Mouse (Mus musculus): ENCODE measurements around the gene Msx3. TPM values are rescaled to one million over a fixed set of nuclear protein-coding genes. Genes with fewer than 3 reads are reported as not detected.
A peak's percentile ranks its signal among the peaks of the same experiment; 100 is the strongest.

Gene Msx3
- polyA plus RNA-seq (2014; fragmentation: Nextera tagmentation; extraction: Ambion mirVana) = 6.6 and 8.1 TPM in 2 replicates

- Histone ChIP-seq H3K9ac (replicated peaks; ENCODE audit: low read depth, low read length) (peak within 1 kb of the TSS; percentile 32), H3K4me3 (ENCODE audit: low read depth, low read length) (peak within 1 kb of the TSS; percentile 51), H3K36me3 (ENCODE audit: control insufficient read depth, insufficient read depth, low read length) (no peaks in the 10 kb centered on the region), H3K9me3 (ENCODE audit: control insufficient read depth, low read length) (no peaks in the 10 kb centered on the region), H3K27me3 (ENCODE audit: control insufficient read depth, insufficient read depth, low read length) (peaks cover 19% of the 10 kb centered on the region), H3K4me1 (ENCODE audit: control insufficient read depth, insufficient read depth, low read length) (peaks cover 13% of the 10 kb centered on the region), H3K27ac (ENCODE audit: low read depth, low read length) (no peak within 1 kb of the TSS), H3K4me2 (ENCODE audit: low read depth, low read length) (peak within 1 kb of the TSS; percentile 58)
- under 1% methylated on average over 56 of the region's 56 CpGs for WGBS
- ATAC-seq (ENCODE audit: low read depth) = peak; percentile 60; the same call in 1 of the 2 replicates
These were observed at the start of gene Msx3 for GRCm38 (mm10) chr7:140048361-140049114. Gene Msx3 (minus strand): TSS chr7:140049089.

GRCm38 (mm10) chr7:140098466-140098865 lies 49.6 kb upstream of the Msx3 start:
- H3K9me3 ChIP-seq (ENCODE audit: control insufficient read depth, low read length) = no peaks in the 10 kb centered on the region
- H3K9ac ChIP-seq (replicated peaks; ENCODE audit: low read depth, low read length) = no peak overlapping the region
- H3K4me3 ChIP-seq (ENCODE audit: low read depth, low read length) = no peak overlapping the region
- H3K27me3 ChIP-seq (ENCODE audit: control insufficient read depth, insufficient read depth, low read length) = no peaks in the 10 kb centered on the region
- ATAC-seq (ENCODE audit: low read depth) = no peak
- 100% methylated on average over 1 of the region's 1 CpGs for WGBS
- H3K4me2 ChIP-seq (ENCODE audit: low read depth, low read length) = no peak overlapping the region
- no peaks in the 10 kb centered on the region for H3K36me3 ChIP-seq (ENCODE audit: control insufficient read depth, insufficient read depth, low read length)
- no peaks in the 10 kb centered on the region for H3K4me1 ChIP-seq (ENCODE audit: control insufficient read depth, insufficient read depth, low read length)
- no peak overlapping the region for H3K27ac ChIP-seq (ENCODE audit: low read depth, low read length)

DNA sequence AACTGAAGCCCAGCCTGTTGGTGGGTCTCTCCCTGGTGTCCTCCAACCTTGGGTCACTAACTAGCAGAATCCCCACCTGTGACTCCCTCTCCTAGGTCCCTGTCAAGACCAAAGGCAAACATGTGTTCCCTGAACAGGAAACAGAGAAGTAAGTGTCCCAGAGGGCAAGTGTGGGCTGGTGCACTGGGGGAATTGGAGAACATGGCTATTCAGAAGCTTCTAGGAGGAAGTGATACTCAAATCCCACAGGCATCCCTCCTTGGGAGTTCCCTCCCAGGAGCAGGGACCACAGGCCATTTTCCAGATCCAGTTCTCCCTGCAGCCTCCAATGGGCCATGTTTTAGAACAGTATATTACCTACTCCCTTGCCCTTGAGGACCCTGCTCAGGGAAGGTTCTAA lies 47.2 kb upstream of the Msx3 start:
- H3K27me3 ChIP-seq (ENCODE audit: control insufficient read depth, insufficient read depth, low read length) = no peaks in the 10 kb centered on the region
- no peak overlapping the region for H3K4me3 ChIP-seq (ENCODE audit: low read depth, low read length)
- no peaks in the 10 kb centered on the region for H3K36me3 ChIP-seq (ENCODE audit: control insufficient read depth, insufficient read depth, low read length)
- H3K4me1 ChIP-seq (ENCODE audit: control insufficient read depth, insufficient read depth, low read length) = no peaks in the 10 kb centered on the region
- H3K9ac ChIP-seq (replicated peaks; ENCODE audit: low read depth, low read length) = no peak overlapping the region
- no peak overlapping the region for H3K27ac ChIP-seq (ENCODE audit: low read depth, low read length)
- H3K9me3 ChIP-seq (ENCODE audit: control insufficient read depth, low read length) = no peaks in the 10 kb centered on the region
- H3K4me2 ChIP-seq (ENCODE audit: low read depth, low read length) = no peak overlapping the region
- no peak for ATAC-seq (ENCODE audit: low read depth)

- Histone ChIP-seq H3K4me3 (ENCODE audit: low read depth, low read length) (no peak overlapping the region), H3K27me3 (ENCODE audit: control insufficient read depth, insufficient read depth, low read length) (no peaks in the 10 kb centered on the region), H3K9ac (replicated peaks; ENCODE audit: low read depth, low read length) (no peak overlapping the region), H3K36me3 (ENCODE audit: control insufficient read depth, insufficient read depth, low read length) (no peaks in the 10 kb centered on the region), H3K4me2 (ENCODE audit: low read depth, low read length) (no peak overlapping the region), H3K27ac (ENCODE audit: low read depth, low read length) (no peak overlapping the region), H3K4me1 (ENCODE audit: control insufficient read depth, insufficient read depth, low read length) (no peaks in the 10 kb centered on the region), H3K9me3 (ENCODE audit: control insufficient read depth, low read length) (no peaks in the 10 kb centered on the region)
- no peak for ATAC-seq (ENCODE audit: low read depth)
- WGBS = 52% methylated on average over 1 of the region's 1 CpGs
These were observed 46.7 kb upstream of the Msx3 start for GRCm38 (mm10) chr7:140095556-140095955.

DNA sequence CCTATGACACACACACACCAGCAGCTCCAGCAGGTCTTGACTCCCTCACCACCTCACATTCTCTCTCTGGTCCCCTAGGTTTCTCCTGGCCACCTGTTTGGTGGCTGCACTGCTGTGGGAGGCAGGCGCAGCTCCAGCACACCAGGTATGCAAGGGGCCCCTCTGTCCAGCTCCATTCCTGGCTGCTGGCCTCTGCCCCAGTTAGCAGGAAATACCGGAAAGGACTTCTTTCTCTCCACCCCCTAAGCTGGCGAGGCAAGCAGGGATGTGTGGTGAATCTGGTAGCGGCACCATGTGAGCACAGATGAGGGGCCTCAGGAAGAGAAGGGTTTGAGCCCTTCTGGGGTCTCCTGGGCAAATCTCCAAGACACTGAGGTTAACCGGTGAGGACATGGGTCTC lies 46.1 kb upstream of the Msx3 start:
- ATAC-seq (ENCODE audit: low read depth) = no peak
- Histone ChIP-seq H3K9me3 (ENCODE audit: control insufficient read depth, low read length) (no peaks in the 10 kb centered on the region), H3K4me3 (ENCODE audit: low read depth, low read length) (no peak overlapping the region), H3K4me2 (ENCODE audit: low read depth, low read length) (no peak overlapping the region), H3K27me3 (ENCODE audit: control insufficient read depth, insufficient read depth, low read length) (no peaks in the 10 kb centered on the region), H3K4me1 (ENCODE audit: control insufficient read depth, insufficient read depth, low read length) (no peaks in the 10 kb centered on the region), H3K9ac (replicated peaks; ENCODE audit: low read depth, low read length) (no peak overlapping the region), H3K27ac (ENCODE audit: low read depth, low read length) (no peak overlapping the region), H3K36me3 (ENCODE audit: control insufficient read depth, insufficient read depth, low read length) (no peaks in the 10 kb centered on the region)
- 77% methylated on average over 5 of the region's 5 CpGs for WGBS

DNA sequence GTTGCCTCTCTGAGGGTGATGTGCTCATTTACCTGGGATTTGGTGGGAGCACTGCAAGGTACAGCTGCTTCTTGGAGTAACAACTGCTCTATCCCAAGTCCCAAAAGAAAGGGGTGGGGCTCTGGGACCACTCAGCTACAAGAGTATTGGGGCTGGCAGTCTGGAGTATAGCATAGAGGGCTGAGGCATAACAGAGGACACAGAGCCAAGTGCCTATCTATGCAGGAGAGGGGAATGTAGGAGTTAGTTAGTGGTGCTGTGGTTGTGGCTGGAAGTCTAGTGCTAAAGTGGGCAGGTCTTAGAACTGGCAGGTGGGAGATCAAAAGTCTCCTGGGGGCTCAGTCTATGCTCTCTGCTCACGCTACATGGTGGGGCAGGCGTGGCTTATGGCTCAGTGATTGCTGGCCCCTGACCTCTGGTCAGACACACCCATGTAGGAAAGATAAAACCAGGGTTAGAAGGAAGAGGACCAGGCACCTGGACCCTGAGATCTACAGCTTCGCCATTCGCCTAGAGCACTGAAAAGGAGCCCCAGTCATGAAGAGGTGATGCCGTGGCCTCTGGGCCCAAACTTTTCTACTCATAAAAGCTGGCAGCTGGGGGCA lies 44.1 kb upstream of the Msx3 start, which contains the start of gene Prap1:
Gene Prap1, plus strand, starts transcription at position 472 of the 605 bp plus-strand sequence.
- Histone ChIP-seq H3K4me2 (ENCODE audit: low read depth, low read length) (no peak within 1 kb of the TSS), H3K9me3 (ENCODE audit: control insufficient read depth, low read length) (no peaks in the 10 kb centered on the region), H3K36me3 (ENCODE audit: control insufficient read depth, insufficient read depth, low read length) (no peaks in the 10 kb centered on the region), H3K9ac (replicated peaks; ENCODE audit: low read depth, low read length) (no peak within 1 kb of the TSS), H3K27ac (ENCODE audit: low read depth, low read length) (no peak within 1 kb of the TSS), H3K4me1 (ENCODE audit: control insufficient read depth, insufficient read depth, low read length) (no peaks in the 10 kb centered on the region), H3K27me3 (ENCODE audit: control insufficient read depth, insufficient read depth, low read length) (no peaks in the 10 kb centered on the region), H3K4me3 (ENCODE audit: low read depth, low read length) (no peak within 1 kb of the TSS)
- WGBS = 67% methylated on average over 5 of the region's 5 CpGs
- ATAC-seq (ENCODE audit: low read depth) = no peak

- H3K4me1 ChIP-seq (ENCODE audit: control insufficient read depth, insufficient read depth, low read length) = no peaks in the 10 kb centered on the region
These were observed 41.7 kb upstream of the Msx3 start for GRCm38 (mm10) chr7:140090601-140091000.

DNA sequence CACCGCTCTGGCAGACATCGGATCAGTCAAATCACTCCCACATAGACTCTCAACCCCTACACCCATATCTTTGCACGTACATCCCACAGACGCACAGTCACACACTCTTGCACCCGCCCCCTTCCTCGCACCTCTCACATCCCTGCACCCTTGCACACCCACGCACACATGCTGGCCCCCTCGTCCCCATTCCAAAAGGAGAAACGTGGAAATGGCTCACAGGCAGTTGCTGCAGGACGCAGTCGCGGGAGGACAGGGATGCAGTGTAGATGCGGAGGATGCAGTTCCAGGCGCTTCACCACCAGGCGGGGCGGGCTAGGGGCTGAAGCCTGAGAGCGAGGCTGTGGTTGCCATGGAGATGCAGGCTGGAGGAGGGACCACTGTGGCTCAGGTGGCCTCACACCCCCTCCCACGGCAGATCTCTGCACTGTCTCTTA lies 33.4 kb upstream of the Msx3 start, which contains the start of gene Caly:
Gene Caly, minus strand, starts transcription at position 307 of the 437 bp plus-strand sequence.
- no peaks in the 10 kb centered on the region for H3K27me3 ChIP-seq (ENCODE audit: control insufficient read depth, insufficient read depth, low read length)
- peak within 1 kb of the TSS; percentile 50 for H3K4me3 ChIP-seq (ENCODE audit: low read depth, low read length)
- no peaks in the 10 kb centered on the region for H3K36me3 ChIP-seq (ENCODE audit: control insufficient read depth, insufficient read depth, low read length)
- H3K9ac ChIP-seq (replicated peaks; ENCODE audit: low read depth, low read length) = peak within 1 kb of the TSS; percentile 68
- peak within 1 kb of the TSS; percentile 64 for H3K4me2 ChIP-seq (ENCODE audit: low read depth, low read length)
- H3K4me1 ChIP-seq (ENCODE audit: control insufficient read depth, insufficient read depth, low read length) = peaks cover 16% of the 10 kb centered on the region
- ATAC-seq (ENCODE audit: low read depth) = peak; percentile 90
- H3K9me3 ChIP-seq (ENCODE audit: control insufficient read depth, low read length) = no peaks in the 10 kb centered on the region
- peak within 1 kb of the TSS; percentile 85 for H3K27ac ChIP-seq (ENCODE audit: low read depth, low read length)
- 4% methylated on average over 18 of the region's 18 CpGs for WGBS

More at GRCm38 (mm10) chr7:140090601-140091000, 41.7 kb upstream of the Msx3 start:
- Histone ChIP-seq H3K4me3 (ENCODE audit: low read depth, low read length) (no peak overlapping the region), H3K36me3 (ENCODE audit: control insufficient read depth, insufficient read depth, low read length) (no peaks in the 10 kb centered on the region), H3K27me3 (ENCODE audit: control insufficient read depth, insufficient read depth, low read length) (no peaks in the 10 kb centered on the region), H3K9me3 (ENCODE audit: control insufficient read depth, low read length) (no peaks in the 10 kb centered on the region), H3K27ac (ENCODE audit: low read depth, low read length) (no peak overlapping the region), H3K9ac (replicated peaks; ENCODE audit: low read depth, low read length) (no peak overlapping the region), H3K4me2 (ENCODE audit: low read depth, low read length) (no peak overlapping the region)
- 88% methylated on average over 10 of the region's 10 CpGs for WGBS
- no peak for ATAC-seq (ENCODE audit: low read depth)

Data from neural tube, embryonic 14.5 days (tissue).